Mouse (Mus musculus) monocyte, adult 2 months (primary cell): ENCODE measurements around the gene Grap2.
"Not testable (repeated sequence)": the region's sequence is repeated elsewhere in the genome, so short reads cannot be mapped to it uniquely, and the experiment has no call there.

Experiments
- DNase-seq, 2 experiments: peaks; one replicate each; pipeline ENCODE4 v3.0.0; 2022; ENCODE audit warnings: low spot score in 2 of 2, low read depth in 1 of 2

Grap2 gene

DNA sequence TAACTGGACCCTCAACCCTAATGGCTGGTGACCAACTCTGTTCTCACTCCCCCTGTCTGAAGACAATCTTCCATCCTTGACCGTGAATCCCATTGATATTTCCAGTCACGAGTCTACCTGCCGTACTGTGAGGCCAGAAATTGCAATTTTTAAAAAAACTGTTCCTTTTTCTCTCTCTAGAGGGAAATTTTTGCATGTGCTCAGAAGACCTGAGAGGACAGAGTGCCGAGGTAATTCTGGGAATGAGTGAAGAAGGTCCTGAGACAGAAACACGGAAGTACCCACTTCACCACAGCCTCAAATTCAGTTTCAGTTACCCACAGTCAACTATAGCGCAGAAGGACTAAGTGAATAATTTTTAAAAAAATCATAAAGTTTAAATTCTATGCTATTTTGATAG lies 5.7 kb upstream of the Grap2 start:
- no peak for DNase-seq

GRCm38 (mm10) chr15:80567139-80567538 lies 5.3 kb upstream of the Grap2 start:
- no peak for DNase-seq

- DNase-seq: no peak
These were observed 4.7 kb upstream of the Grap2 start for GRCm38 (mm10) chr15:80567731-80568130.

DNA sequence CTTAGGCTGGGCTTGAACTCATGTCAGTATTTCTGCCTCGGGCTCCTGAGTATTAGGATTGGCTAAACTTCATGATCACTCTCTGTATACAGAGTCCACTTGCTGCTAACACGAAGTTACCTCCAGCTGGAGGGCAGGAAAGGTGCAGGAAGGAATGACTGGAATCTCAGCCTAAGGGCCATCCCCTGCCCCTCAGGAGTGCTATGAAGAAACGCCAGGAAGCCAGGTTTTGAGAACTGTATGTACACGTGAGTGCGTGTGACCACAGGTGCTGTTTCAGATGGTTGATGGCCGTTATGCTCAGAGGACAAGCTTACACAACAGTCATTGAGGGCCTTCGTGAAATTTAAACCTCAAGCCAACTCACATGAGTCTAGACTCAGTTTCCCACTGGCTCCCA lies 3.2 kb upstream of the Grap2 start:
- no peak for DNase-seq

- DNase-seq: no peak
These were observed 2.2 kb upstream of the Grap2 start for GRCm38 (mm10) chr15:80570226-80570625.

- DNase-seq: no peak
These were observed 783 bp upstream of the Grap2 start for GRCm38 (mm10) chr15:80571611-80572010.

GRCm38 (mm10) chr15:80572811-80573520 lies 572 bp downstream of the Grap2 start:
- no peak for DNase-seq

DNA sequence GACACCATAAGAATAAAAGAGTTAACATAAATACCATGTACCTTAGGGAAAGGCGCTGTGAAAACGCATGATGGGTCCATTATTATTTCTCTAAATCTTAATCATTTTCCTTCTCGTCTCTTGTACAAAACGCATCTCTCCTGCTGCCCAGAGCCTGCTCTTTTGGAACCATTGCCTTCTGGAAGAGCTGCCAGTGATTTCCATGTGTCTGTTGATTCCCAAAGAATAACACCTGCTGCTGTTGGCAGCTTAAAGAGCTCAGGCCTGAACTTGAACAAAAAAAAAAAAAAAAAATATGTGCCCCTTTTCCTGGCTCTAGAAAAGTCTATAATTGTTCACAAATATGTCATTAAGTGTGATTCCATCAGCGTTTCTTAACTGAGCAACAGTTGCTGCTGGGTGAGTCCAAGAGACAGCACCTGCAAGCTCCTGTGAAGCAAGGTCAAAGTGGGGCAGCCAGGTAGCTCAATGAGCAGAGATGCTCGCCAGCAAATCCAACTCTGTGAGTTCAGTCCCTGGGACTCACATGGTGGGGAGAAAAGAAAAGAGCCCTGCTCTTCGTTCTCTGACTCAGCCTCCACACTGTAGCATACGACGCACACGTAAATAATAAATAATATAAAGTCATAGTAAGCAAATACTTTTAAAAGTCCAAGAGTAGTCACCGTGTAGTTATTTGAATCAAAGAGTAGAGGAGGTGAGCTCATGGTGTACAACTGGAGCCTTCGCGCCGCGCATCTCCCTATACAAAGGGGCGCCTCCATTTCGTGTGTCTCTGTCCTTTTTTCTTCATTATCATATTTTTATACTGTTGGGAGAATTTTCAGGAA lies 2.0 kb downstream of the Grap2 start:
- no peak for DNase-seq

DNA sequence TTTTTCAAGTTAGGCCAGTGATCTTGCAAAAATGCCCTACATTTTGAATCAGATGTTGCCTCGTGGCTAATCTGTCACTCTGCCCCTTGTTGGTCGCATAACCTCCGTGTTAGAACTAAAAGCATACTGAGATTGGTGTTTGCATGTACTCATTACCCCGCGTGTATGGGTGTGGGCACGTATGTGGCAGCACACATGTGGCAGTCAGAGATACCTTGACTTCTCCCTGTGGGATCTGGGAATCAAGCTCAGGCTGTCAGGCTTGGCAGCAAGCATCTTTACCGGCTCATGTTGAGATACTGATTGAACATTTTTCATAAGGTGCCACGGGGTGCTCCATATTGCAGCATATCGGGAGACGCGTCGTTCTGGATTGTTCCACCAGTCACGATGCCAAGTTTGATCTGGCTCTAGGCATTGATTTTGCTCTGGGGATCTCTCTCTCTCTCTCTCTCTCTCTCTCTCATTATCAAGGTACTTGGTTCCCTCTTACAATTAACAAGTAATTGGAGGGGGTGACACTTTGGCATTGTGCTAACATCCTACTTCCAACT lies 3.5 kb downstream of the Grap2 start:
- no peak for DNase-seq

- DNase-seq: no peak
These were observed 4.1 kb downstream of the Grap2 start for GRCm38 (mm10) chr15:80576415-80576994.

GRCm38 (mm10) chr15:80577166-80577960 lies 5.0 kb downstream of the Grap2 start:
- DNase-seq: no peak

- no peak for DNase-seq
These were observed 6.7 kb downstream of the Grap2 start for GRCm38 (mm10) chr15:80579121-80579520.

DNA sequence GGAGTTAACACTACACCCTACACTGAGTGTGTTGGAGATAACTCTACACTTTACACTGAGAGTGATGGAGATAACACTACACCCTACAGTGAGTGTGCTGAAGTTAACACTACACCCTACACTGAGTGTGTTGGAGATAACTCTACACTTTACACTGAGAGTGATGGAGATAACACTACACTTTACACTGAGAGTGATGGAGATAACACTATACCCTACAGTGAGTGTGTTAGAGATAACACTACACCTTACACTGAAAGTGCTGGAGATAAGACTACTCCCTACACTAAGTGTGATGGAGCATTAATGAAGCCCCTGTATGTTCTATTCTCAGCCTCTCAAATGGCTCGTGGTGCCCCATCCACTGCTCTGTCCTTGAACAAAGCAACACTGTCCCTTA lies 8.2 kb downstream of the Grap2 start:
- not testable (repeated sequence) for DNase-seq

DNA sequence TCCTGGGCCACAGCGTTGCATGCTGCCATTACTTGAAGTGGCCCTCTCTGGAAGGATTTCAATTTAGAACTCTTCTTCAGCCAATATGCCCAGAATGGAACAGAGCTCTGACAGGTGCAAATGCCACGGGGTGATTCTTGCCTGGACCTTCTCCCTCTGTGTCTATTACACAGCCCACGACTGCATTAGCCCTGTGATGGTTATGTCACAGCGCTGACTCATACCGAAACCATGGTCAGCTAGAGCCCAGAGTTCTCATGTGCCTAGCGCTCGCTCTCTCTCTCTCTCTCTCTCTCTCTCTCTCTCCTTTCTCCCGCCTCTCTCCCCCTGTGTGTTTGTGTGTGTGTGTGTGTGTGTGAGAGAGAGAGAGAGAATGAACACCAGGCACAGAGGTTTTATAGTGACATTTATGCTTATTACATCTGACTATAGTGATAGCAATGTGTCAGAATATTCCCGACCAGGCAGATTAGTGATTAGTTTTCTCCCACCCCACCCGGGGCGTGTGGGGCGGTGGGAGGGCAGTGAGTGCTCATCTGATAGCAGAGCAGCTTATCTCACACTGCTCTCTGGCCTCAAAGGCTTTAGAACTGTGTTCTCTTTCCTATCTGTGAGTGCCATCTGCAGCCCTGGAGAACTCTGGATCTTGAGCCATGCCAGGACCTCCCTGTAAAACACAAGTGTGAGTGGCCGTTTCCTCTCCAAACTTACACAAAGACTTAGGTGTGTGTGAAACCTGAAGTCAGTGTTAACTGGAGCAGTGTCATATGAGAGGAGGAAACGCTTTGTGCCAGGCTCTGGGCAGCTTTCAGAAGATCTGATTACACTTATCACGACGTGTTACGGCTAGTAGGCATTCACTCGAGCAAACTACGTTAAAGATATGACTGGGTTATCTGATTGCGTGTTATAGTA lies 10.4 kb downstream of the Grap2 start:
- DNase-seq: peak; percentile 58 to 69

GRCm38 (mm10) chr15:80586296-80586695 lies 13.9 kb downstream of the Grap2 start:
- DNase-seq: no peak

DNA sequence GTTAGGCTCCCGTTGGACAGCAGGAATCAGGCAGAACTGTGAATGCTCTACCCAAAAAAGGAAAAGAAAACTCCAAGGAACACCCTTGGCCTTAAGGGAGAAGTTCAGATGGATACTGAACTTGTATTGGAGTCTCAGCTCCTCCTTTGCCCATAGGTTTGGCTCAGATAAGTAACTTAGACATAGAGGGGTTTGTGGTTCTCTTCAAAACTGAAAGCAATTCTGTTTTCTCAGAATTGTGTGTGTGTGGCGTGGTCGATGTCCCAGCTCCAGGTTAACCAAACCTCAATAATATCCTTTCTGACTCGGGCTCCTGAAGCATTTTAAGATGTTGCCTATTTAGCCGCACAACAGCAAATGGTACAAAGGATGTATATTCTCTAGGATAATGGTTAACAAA lies 18.2 kb downstream of the Grap2 start:
- DNase-seq: no peak

DNA sequence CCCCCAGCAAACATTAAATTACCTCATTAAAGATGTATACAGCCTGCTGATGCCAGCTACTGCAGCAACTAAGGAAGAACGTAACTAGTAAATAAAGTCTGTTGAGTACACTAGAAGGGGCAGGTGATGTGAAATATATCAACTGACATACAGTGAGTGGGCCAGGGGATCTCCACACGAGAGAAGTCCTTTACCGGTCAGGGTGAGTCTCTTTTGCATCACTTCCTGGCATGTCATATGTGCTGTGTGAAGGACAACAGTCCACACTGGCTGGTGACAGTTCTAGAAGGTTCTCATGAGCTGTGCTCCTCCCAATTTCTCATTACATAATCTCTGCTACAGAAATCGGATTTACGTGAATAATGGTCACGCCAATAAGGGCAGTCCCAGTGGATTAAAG lies 20.3 kb downstream of the Grap2 start:
- no peak for DNase-seq

DNA sequence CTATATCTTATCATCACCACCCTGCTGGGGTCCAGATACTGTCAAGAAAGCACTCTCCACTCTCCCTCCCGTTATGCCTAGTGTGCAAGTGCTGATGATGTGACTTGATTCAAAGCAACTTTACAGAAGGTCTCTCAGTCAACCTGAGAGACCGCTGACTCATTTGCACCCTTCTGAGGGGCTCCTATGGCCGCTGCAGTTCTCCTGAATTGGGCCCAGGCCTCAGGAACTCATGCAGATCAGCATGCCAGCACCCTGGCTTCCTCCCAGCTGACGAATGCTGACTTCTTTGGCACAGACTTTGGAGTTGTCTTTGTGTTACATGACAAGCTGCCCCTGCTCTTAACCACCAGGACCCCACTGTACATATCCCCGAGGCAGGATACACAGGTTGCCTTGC lies 21.5 kb downstream of the Grap2 start:
- no peak for DNase-seq

GRCm38 (mm10) chr15:80598750-80599149 lies 26.4 kb downstream of the Grap2 start:
- no peak for DNase-seq

DNA sequence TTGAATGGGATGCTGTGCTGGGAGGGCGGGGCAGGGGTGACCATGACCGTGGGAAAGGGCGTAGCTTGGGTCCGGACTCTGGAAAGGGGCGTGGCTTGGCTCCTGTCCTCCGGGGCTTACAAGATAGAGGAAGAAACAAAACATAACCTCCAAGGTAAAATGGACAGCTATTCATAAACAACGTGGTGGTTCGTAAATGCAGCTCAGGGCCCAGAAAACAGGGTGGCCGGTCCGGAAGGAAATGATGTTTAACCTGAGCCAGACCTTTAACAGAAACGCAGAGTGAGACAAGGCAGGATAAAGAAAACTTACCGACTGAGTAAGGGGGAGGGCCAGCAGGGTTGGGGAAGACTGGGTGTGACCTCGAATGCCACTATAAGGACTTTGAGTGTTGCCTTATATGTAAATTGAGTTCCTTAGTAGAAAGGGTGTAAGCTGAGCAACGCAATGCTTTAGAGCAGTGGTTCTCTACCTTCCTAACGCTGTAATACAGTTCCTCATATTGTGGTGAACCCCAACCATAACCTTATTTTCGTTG lies 26.9 kb downstream of the Grap2 start:
- peak; percentile 13 to 52 for DNase-seq
